Mouse (Mus musculus) bone marrow macrophage, adult 2 months (primary cell): Measurements from ENCODE around the gene Hmbs. TPM values are rescaled to one million over a fixed set of nuclear protein-coding genes. Genes with fewer than 3 reads are reported as not detected.
"Not testable (repeated sequence)": the region's sequence is repeated elsewhere in the genome, so short reads cannot be mapped to it uniquely, and the experiment has no call there.

Experiments used
- H3K27ac ChIP-seq: 2 replicates; pipeline ENCODE4 v1.5.1; 2012; ENCODE audit warnings: low read depth, low read length; ENCODE audit not compliant: insufficient read depth
- H3K4me1 ChIP-seq: 2 replicates; pipeline ENCODE4 v1.6.1; 2012; ENCODE audit warnings: low read length; ENCODE audit not compliant: control insufficient read depth, insufficient read depth
- H3K4me3 ChIP-seq: 2 replicates; pipeline ENCODE4 v1.5.1; 2012; ENCODE audit warnings: mild to moderate bottlenecking, low read length, moderate library complexity; ENCODE audit not compliant: insufficient read depth
- CTCF ChIP-seq: IDR thresholded peaks from 2 replicates; pipeline ENCODE4 v1.5.1; 2012; ENCODE audit warnings: low read depth, mild to moderate bottlenecking, low read length, moderate library complexity
- POLR2A ChIP-seq: IDR thresholded peaks from 2 replicates; pipeline ENCODE4 v1.6.1; 2012; ENCODE audit warnings: mild to moderate bottlenecking, low read depth, low read length, borderline replicate concordance
- polyA plus RNA-seq: library from polyadenylated mRNA; stranded (reverse); fragments of >200 nt; gene quantifications from 2 replicates; pipeline ENCODE4 v1.2.4, GENCODE M21; 2012; ENCODE audit not compliant: missing spikeins, insufficient read depth, insufficient read length

Gene Hmbs
- polyA plus RNA-seq, 1 experiment = 22.4 TPM

GRCm38 (mm10) chr9:44317452-44317851 lies 26.6 kb downstream of the Hmbs start:
- Histone ChIP-seq H3K27ac (peak overlapping the region; percentile 74; the same call in 1 of the 2 replicates), H3K4me1 (peaks cover 29% of the 10 kb centered on the region), H3K4me3 (peak overlapping the region; percentile 94)
- TF ChIP-seq POLR2A (no peak), CTCF (no peak)

DNA sequence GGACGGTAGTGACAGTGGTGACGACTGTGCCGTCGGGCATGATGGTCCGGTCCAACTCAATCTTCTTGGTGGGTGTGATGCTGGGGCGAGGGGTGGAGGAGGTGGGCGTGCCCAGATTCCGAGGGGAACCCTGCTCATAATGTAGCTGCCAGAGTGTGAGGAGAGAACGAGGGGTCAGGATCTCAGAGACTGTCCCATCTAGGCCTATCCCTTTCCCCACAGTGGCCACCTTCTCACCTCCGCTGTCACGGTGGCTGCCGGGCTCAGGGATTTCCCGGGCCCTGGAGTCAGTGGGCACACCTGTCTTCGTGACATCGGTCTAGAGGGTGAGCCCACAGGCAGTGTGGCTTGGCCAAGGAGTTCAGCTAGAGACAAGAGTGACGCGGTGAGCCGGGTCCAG lies 29.1 kb downstream of the Hmbs start:
- Histone ChIP-seq H3K4me1 (peaks cover 22% of the 10 kb centered on the region), H3K4me3 (no peak overlapping the region), H3K27ac (no peak overlapping the region)
- no peak for TF ChIP-seq CTCF

DNA sequence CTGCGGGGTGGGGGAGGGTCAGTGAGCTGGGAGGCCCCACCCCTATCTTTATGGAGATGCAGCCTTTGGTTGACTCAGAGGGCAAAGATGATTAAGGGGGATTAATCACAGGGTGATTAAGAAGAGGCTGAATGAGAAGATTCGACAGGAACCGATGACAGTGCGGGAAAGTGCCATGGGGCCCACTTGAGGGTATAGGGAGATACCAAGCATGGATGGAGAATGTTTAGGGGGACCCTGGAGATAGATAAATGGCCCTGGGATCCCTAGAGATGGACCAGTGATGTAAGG lies 29.8 kb downstream of the Hmbs start:
- H3K4me3 ChIP-seq = no peak overlapping the region
- no peak for TF ChIP-seq POLR2A
- TF ChIP-seq CTCF = no peak
- no peak overlapping the region for H3K27ac ChIP-seq

DNA sequence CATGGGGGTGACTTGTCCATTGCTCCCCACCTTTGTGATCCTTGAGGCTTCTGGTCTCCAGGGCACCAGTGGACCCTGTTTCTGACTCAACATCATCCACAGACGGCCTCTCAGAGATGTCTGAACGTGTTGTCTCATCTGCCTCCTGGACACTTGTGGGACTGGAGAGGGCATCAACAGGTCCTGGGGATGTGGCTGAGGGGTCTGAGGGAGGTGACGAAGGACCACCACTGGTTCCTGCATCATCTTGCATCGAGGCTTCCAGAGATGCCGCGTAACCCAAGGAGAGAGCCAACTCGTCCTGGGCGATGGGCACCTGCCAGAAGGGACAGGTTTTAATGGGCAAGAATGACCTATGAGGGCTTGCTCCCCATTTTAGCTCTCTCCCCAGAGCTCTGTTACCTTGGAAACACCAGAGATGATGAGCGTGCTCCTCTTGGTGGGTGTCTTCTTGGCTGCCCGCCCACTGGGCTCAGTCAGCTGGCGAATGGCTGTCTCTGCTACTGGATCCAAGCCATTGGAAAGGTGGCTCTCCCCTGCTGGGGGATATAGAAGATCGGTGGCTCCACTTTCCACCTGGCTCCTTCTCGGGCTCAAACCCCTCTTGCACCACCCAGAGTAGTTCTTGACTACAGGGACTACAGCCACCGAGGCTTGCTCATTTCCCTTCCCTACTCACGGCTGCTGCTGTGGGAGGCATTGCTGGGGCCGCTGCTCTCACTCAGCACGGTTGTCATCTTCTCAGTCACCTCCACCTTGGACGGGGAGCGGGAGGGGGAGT lies 30.4 kb downstream of the Hmbs start:
- TF ChIP-seq CTCF = no peak
- TF ChIP-seq POLR2A = no peak
- peaks cover 22% of the 10 kb centered on the region for H3K4me1 ChIP-seq

More for the DNA sequence above, 29.8 kb downstream of the Hmbs start:
- peaks cover 22% of the 10 kb centered on the region for H3K4me1 ChIP-seq

DNA sequence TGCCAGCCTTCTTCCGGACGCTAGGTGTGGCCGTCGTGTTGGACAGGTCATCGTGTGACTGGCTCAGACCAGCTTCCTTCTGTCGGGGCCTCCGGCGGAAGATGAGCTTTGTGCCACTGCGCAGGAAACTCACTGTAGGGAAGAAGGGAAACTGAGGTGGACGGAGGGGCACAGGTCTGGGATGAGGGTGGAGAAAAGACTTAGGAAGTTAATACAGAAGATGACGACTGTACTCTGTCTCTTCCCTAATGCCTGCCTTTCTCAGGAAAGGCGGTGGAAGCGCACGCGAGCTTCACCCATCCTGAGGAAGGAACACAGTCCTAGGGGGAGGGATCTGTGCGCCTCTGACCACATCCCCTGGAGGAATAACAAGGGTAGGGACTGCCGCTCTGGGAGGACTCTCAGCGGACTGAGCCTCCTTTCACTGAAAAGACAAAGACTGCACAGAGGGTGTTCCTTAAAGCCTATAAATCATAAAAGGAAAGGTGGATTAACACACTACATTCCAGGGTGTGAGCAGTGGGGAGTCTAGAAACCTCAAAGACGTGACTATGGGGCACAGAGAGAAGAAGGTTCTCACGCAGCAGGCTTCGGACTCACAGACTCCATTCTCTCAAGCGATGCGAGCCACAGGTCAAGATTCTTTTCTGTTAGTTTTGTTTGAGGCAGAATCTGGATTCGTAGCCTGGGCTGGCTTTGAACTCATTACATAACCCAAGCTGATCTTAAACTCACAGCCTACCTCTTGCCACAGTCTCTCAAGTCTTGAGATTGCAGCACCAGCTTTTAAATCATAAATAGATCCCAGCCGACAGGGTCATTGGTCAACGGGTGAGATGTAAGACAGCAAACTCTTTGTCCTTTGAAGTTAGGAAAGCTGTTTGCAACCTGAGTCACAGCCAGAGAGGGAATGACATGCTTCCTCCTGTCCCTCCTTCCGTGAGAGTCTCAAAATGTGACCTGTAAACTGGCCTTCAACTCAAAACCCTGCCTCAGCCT lies 32.6 kb downstream of the Hmbs start:
- TF ChIP-seq CTCF (no peak), POLR2A (no peak)
- Histone ChIP-seq H3K4me3 (no peak overlapping the region), H3K27ac (no peak overlapping the region), H3K4me1 (peaks cover 8% of the 10 kb centered on the region)

More for the DNA sequence above, 30.4 kb downstream of the Hmbs start:
- no peak overlapping the region for H3K4me3 ChIP-seq
- H3K27ac ChIP-seq = no peak overlapping the region

DNA sequence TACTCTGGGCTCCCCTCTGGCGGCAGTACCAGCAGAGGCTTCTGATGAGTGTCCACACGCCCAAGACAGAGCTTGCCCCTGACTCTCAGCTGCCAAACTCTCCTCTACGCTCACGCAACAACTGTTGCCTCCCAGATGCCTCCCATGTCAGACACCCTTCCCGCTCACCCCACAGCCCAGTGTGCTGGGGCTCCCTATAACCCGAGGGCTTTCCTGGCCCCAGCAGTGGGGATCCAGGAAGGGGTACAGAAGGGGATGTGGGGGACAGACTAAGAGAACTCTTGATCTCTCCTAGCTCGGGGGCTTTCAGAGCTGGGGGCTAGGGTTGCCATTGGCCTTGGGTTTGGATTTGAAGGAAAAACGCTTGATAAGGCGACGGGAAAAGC lies 33.3 kb downstream of the Hmbs start:
- H3K4me3 ChIP-seq = no peak overlapping the region
- peaks cover 7% of the 10 kb centered on the region for H3K4me1 ChIP-seq
- no peak for TF ChIP-seq CTCF
- no peak for TF ChIP-seq POLR2A
- H3K27ac ChIP-seq = no peak overlapping the region

- Histone ChIP-seq H3K4me3 (no peak overlapping the region), H3K4me1 (peaks cover 7% of the 10 kb centered on the region), H3K27ac (no peak overlapping the region)
- no peak for TF ChIP-seq POLR2A
- no peak for TF ChIP-seq CTCF
Measured at GRCm38 (mm10) chr9:44309756-44310155, 34.3 kb downstream of the Hmbs start.

GRCm38 (mm10) chr9:44307248-44307647 lies 36.8 kb downstream of the Hmbs start:
- no peak overlapping the region for H3K4me3 ChIP-seq
- H3K27ac ChIP-seq = no peak overlapping the region
- peaks cover 14% of the 10 kb centered on the region for H3K4me1 ChIP-seq
- TF ChIP-seq POLR2A (no peak), CTCF (no peak)

GRCm38 (mm10) chr9:44306532-44306931 lies 37.5 kb downstream of the Hmbs start:
- peaks cover 14% of the 10 kb centered on the region for H3K4me1 ChIP-seq
- no peak overlapping the region for H3K4me3 ChIP-seq
- H3K27ac ChIP-seq = no peak overlapping the region
- TF ChIP-seq CTCF (no peak), POLR2A (no peak)

GRCm38 (mm10) chr9:44305466-44306079 lies 38.5 kb downstream of the Hmbs start, which contains the start of gene Hinfp:
Gene Hinfp (minus strand): TSS chr9:44305671.
- H3K4me1 ChIP-seq = peaks cover 14% of the 10 kb centered on the region
- TF ChIP-seq POLR2A (no peak), CTCF (no peak)
- H3K27ac ChIP-seq = peak within 1 kb of the TSS; percentile 33
- peak within 1 kb of the TSS; percentile 71 for H3K4me3 ChIP-seq

GRCm38 (mm10) chr9:44300001-44300400 lies 44.0 kb downstream of the Hmbs start:
- not testable (repeated sequence) for H3K4me1 ChIP-seq, H3K27ac ChIP-seq, H3K4me3 ChIP-seq
